Mouse (Mus musculus) skeletal muscle tissue, adult 2 months (tissue): ENCODE data around the gene 2410004B18Rik.
"Not testable (repeated sequence)": the region's sequence is repeated elsewhere in the genome, so short reads cannot be mapped to it uniquely, and the experiment has no call there.

Source experiments
- DNase-seq: peaks from one replicate; pipeline ENCODE4 v3.0.0-alpha.2; 2012; ENCODE audit warnings: low read depth, low spot score

2410004B18Rik gene

DNA sequence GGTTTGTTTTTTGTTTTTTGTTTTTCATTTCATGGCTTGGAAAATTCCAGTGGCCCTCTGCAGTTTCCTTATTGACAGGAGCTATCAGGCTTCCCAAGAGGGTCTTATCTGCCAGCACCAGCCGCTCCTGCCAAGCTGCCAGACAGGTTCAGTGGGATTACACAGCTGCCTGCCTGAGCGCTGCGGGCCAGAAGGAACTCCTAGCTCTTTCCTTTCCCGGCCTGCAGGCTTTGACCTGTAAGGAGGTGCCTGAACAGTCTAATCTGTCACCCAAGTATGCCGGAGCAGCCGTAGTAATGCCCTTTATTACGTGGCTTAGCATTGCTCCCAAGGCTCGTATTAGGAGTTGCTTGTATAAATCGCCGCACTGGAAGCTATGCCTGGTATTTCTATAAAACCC lies 26.7 kb downstream of the 2410004B18Rik start:
- no peak for DNase-seq

DNA sequence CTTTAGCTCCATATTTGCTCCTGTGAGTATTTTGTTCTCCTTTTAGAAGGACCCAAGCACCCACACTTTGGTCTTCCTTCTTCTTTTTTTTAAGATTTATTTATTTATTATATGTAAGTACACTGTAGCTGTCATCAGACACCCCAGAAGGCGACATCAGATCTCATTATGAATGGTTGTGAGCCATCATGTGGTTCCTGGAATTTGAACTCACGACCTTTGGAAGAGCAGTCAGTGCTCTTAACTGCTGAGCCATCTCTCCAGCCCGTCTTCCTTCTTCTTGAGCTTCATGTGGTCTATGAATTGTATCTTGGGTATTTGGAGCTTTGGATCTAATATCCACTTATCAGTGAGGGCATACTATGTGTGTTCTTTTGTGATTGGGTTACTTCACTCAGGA lies 27.8 kb downstream of the 2410004B18Rik start:
- not testable (repeated sequence) for DNase-seq

DNA sequence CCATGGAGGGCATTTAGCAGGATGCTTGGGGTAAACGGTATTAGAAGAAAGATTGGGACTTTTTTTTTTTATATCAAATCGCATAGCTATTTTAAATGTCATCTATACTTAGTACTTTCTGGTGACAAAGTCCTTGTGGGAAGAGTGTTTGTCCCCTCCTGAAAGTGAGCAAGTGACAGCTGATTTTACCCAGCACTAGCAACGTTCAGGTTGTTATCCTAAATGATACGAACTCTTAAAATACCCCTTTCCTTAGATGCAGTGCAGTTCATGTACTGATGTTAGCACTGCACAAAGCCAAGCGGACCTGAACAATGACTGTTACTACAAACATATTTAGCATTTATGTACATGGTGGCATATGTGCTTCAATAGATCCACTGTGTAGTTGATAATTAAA lies 29.0 kb downstream of the 2410004B18Rik start:
- DNase-seq, result no peak

DNA sequence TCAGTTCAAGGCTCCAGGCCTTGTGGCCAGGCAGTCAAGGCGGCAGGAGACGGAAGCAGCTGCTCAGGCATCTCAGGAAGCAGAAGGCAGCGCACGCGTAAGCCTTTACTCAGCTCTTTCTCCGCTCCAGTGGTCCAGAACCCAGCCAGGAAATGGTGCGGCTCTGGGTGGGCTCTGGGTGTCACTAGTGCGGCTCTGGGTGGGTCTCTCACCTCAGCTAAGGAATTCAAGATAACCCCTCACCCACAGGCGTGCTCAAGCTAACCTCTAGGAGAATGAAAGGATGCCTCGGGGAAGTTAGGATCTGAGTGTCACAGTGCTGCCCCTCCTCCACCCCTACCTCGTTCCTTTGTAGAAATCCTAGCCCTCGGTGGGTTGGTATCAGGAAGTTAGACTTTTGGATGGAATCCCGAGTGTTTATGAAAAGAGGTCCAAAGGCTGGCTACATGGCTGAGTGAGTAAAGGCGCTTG lies 31.3 kb downstream of the 2410004B18Rik start:
- no peak for DNase-seq

DNA sequence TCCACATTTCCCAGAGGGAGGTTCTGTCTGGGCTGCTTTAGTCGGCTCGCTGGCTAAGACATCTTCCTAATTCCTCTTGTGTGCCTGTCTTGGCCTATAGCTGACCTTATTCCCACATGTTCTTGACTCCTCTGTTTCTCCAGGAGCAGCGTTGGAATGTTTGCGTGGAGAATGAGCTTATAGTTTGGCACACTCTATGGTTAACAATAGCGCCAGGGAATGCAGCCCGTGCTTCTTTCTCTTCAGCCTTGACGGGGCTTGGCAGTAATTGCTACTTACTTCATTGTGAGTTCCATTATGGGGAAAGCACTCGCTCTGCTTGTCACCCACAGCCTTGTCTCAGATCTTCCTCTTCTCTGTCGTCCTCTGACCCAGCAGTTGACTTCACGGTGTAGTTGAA lies 33.7 kb downstream of the 2410004B18Rik start:
- no peak for DNase-seq

DNA sequence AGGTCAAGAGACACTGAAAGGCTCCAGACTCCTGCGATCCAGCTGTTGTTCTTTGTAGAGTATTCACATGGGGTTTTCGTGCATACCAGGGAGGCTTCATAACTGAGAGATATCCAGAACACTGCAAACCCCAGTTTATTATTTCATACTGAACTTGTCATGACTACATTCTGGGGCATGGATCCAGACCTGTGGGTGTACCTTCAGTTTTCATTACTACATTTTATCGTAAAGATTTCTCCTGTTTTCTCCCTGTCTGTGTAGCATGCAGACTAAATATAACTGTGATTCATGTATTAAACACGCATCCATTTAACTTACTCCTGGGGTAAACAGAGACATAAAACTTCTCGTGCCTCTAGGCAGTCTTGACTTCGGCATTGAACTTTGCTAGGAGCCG lies 37.2 kb downstream of the 2410004B18Rik start:
- DNase-seq, result no peak

DNA sequence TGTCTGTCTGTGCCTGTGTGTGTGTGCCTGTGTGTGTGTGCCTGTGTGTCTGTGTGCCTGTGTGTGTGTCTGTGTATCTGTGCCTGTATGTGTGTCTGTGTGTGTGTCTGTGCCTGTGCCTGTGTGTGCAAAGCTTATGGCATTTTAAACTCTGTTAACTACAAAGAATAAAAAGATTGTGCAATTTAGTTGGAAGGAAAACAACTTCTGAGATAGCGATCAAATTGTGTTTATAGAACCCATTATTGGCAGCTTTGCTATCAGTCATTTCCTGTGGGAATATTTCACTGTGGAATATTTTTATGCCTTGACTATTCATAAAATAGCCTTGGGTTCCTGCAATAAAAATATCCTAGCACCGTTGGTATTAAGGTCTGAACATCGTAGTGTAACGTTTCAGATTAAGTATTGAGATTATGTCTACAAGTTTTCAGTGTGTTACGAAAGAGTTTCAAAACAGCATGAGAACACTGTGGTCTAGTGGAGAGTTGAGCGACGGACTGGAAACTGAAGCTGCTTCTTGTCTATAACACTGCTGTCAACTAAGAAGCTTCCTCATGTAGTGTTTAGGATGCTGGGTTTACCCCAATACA lies 47.6 kb downstream of the 2410004B18Rik start:
- DNase-seq, result no peak

DNA sequence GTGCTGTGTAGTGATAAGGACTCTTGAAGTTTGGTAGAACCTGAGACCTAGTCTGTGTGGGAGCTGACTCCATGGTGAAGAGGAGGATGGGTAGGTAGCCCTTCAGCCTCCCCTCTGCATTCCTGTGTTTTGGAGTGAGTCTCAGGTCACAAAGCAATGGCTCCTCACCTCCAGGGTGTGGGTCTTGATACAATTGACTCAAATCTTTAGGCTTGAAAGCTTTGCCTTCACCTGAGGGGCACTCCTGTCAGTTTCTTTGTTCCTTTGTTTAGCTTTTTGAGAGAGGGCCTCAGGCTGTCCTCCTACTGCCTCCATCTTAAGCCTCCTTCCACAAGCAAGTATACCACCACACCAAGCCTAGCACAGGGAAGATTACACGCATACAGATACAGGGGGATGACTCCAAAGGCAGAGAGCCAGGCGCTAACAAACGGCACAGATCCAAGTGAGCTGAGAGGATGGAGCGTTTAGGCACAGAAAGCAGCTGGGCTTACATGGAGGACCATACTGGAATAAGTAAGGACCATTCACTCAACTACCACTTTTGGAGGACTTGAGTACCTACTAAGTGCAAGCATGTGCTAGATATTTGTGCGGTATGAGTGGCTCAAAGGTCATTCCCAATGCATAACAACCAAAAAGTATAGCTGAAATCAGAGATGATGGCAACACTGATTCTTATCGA lies 48.6 kb downstream of the 2410004B18Rik start:
- no peak for DNase-seq

DNA sequence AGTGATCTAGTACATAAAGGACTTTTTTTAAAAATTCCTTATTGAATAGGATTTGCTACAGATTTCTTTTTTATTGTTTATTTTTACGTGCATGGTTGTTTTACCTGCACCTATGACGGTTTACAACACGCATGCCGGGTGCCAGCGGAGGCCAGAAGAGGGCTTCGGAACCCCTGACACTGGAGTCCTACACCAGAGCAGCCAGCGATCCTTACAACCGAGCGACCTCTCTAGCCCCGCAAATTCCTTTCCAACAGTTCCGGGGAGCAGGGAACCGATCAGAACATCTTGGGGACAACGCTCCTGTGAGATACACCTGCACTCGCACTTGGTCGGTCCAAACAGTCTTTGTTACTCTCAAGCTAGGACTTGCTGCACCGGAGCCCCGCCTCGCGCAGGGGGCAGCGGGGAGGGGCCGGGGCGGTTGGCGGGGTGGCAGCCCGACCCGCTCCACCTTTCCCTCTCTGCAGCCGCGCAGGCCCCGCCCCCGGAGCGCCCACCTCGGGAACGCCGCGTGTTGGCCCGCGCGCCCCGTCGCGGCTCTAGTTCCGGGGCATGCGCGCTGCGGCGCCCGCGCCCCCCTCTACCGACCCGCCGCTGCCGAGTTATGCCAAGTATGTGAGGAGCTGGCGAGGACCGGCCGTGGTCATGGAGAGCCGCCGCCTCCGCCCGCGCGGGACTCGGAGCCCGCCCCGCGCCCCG lies 49.6 kb downstream of the 2410004B18Rik start, which contains the start of gene Syde2:
Gene Syde2 (plus strand): TSS at position 603 of the 702 bp plus-strand sequence.
- DNase-seq, result peak; percentile 48

DNA sequence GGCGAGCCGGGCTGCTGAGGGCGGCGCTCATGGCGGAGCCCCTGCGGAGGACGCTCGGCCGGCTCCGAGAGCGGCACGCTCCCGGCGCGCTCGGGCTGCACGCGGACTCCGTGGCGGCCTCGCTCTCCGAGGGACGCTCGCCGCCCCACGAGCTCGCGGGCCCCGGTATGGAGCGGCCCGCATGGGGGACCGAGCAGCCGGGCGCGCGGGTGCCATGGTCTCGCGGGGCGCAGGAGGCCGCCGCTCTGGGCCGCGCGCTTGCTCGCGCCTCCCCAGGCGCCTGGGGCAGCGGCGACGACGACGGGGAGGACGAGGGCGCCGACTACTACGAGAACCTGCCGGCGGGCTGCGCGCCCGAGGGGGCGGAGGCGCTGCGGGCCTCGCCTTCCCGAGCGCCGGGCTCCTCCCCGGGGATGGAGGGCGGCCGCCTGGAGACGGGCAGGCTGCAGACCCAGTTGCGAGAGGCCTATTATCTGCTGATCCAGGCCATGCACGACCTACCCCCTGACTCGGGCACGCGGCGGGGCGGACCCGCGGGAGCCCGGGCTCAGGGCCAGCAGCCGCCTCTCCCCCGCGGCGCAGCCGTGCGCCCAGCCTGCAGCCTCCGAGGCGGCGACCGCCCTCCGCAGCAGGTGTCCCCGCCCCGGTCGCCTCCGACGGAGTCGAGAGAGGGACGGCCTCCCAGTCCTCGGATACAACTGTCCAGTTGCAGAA lies 50.3 kb downstream of the 2410004B18Rik start:
- DNase-seq, result peak; percentile 68

DNA sequence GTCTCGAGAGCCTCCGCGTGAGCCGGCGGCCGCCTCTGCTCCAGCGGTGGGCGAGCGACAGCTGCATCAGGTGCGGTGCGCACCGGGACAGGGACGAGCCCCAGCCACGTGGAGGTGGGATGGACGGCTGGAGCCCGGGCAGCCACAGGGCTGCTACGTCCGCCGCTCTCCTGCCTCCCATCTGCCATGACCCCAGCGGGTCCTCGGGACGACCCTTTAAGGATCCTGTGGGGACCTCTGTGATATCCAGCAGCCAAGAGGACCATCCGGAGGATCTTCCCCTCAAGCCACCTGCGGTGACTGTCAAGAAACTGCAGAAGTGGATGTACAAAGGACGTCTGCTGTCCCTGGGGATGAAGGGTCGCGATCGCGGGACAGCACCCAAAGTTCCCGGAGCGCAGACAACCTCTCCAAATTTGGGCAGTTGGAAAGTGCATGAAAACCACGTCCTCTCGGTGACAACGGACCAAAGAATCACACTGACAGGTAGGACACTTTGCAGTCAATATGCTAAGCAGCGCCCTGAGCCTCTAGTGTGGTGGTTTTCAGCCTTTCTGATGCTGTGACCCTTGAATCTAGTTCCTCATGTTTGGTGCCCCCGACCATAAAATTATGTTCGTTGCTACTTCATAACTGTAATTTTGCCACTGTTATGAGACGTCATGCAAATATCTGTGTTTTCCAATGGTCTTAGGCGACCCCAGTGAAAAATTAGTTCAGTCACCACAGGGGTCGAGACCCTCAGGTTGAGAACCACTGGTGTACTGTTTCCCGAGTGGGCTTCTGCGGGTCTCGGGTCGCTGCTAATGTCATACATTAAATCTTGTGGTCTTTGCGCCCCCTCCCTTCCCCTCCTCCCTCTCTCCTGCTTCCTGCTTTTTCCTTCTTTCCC lies 51.1 kb downstream of the 2410004B18Rik start:
- DNase-seq, result no peak

DNA sequence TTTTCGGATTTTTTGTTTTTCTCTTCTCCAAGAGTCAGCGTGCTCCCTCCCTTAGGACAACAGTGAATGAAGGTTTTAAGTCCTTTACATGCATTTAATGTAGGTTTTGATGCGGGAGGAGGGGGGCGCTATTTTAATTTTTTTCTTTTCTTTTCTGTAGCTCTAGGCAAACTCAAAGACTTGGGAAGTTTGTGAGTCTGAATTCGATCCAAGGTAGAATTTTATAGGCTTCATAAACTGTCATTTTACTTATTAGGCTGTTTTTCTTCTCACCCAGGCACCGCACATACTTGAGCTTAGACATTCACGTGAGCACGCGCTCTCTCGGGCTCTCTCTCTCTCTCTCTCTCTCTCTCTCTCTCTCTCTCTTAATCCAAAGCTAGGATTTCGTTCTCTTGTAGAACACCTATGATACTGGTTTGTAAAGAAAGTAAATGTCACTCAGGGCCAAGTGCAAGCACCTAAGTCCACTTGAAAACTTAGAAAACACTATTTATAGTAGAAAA lies 51.8 kb downstream of the 2410004B18Rik start:
- DNase-seq, result no peak

DNA sequence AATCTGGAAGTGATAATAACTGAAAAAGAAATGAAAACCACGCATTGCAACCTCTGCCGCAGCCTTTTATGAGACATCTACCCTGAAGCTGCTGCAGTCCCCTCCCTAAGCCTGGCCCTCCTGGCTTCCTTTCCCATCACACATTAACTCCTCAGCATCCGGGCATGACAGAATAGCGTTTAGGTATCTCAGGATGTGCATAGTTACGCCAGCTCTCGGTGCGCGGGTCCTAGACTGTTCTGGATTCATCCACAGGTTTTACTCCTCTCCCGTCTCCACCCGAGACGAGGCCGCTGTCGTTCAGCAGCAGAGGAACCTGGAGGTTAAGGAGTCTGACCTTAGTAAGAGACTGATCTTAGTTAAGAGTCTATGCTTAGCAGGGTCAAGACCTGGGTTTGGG lies 53.3 kb downstream of the 2410004B18Rik start:
- DNase-seq, result no peak

DNA sequence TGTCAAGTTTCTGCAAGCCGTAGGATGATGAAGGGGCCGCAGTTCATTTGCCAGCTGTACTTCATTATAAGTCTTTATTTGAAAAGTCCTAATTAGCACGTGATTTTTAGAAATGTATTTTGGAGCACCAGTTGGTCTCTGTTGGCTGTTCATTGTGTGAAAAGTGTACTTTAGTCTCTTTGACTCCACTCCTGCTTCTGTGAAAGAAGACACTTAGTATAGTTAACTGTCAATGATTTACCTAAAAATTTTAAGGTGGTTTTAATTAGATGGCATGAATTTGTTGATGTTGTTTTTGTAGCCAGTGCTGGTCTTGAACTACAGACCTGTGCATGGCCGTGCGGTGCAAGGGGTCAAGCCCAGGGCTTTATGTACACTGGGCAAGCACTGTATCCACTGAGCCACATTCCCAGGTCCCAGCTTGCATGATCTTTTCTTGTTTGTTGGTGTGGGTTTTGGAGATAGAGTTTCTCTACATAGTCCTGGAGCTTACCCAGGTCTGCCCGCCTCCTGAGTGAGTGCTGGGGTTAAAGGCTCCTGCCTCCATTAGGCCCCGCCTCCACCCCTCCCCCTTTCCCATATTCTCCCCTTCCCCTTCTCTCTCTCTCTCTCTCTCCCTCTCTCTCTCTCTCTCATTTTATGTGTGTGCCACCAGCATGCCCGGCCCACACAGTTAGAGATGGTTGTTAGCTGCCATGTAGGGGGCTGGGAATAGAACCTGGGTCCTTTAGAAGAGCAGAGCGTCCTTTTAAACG lies 54.3 kb downstream of the 2410004B18Rik start:
- no peak for DNase-seq

DNA sequence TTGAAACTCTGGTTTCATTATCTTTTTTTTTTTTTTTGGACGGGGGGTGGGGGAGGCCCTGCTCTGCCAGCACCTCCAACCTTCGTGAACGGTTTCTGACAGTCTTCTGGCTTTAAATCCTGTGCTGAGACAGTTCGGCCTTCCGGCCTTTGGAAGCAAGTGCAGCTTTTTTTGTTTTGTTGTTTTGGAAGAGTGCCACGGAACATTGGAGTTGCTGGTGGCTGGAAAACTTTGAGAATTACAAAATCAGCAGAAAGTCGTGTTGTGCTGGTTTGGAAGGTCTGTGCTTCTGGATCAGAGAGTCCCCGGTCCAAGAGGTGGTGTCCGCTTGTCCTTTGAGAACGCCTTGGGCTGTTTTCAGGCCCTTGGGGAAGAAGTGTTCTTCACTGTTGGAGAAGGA lies 55.0 kb downstream of the 2410004B18Rik start:
- DNase-seq, result peak; percentile 80

DNA sequence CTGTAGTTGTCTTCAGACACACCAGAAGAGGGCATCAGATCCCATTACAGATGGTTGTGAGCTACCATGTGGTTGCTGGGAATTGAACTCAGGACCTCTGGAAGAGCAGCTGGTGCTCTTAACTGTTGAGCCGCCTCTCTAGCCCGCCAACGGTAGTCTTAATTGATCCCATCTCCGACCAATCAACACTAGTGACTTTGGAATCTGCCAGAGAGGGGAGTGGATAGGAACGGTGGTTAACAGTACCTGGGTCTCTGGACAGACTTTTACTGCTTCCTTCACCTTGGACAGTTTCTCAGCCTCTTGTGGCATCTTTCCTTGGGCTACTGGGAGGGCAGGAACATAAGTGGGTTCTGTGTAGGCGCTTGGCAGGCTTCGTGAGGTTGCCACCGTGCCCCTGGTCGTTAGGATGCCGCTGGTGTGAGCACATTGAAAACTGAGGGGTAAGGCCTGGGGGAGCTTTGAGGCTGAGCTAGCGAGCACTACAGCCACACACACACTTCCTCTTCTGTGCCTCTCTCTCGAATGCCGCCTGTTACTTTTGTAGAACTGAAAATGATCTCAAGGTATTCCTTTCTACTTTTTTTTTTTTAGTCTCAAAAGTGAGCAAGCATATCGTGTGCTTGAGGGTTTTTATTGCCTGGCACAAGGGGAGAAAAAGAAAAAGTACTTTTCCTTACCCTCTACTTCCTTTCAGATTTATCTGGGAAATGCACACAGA lies 55.8 kb downstream of the 2410004B18Rik start:
- DNase-seq, result no peak
